Mouse (Mus musculus) right cerebral cortex, postnatal 4 days (tissue): ENCODE results near the gene Serpina12.

Experiments used
- DNase-seq: peaks from one replicate; pipeline ENCODE4 v3.0.0-alpha.2; 2022

Serpina12 gene

DNA sequence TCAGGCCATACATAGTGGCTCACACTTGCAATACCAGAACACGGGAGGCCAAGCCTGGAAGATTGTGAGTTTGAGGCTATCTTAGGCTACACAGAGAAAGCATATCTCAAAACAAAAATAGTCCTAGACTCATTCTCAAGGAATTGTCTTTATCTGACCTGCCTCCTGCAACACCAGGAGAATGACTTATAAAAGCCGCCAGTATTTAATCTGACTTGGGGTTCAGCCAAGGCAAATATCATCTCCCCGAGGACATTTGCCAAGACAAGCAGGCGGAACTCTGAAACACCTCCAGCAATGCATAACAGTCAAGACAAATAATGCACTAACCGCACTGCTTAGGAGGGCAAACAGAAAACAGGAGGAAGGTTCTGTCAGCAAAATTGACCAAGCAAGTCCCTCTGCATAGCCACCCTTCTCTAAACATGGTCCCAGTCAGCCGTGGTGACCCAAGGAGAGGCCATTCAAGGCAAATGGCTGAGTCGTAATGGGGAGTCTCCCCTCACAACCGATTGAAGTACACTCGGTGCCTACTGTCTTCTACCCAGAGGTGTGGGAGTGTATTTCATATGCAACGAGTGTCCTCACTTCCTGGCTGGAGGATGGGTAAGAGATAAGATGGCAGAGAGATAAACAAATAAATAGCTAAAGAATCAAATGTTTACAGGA lies 41.5 kb downstream of the Serpina12 start:
- DNase-seq, result no peak

DNA sequence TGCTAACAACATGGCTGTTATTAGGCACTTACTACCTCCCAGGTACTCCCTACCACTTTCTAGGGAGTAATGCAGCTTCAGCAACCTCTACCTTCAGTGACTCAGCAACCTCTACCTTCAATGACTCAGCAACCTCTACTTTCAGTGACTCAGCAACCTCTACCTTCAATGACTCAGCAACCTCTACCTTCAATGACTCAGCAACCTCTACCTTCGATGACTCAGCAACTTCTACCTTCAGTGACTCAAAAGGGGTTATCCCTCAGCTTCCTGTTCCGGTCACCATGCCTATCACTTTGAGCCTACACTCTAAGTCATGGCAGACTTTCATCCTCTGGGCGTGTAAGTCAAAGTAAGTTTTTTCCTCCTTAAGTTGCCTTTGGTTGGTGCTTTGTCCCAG lies 43.6 kb downstream of the Serpina12 start:
- DNase-seq, result no peak

DNA sequence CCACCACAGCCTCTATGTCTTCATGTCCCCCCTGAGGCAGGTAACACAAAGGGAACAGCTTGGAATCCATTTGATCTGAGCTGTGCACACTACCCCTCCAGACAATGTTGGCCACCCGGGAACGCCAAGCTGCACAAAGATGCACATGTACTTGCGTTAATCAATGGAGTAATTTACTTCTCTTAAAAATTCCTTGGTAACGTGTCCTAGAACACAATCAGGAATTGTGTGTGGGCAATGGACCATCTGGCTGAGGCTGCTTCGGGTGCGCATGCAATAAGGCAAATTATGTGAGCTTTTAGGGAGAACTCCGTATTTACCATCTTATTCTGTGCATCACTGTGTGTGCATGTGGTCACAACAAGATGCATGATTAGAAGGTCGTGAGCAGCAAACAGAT lies 44.6 kb downstream of the Serpina12 start:
- DNase-seq, result no peak

- DNase-seq, result no peak
These were observed 47.7 kb downstream of the Serpina12 start for GRCm38 (mm10) chr12:103996513-103996912.

DNA sequence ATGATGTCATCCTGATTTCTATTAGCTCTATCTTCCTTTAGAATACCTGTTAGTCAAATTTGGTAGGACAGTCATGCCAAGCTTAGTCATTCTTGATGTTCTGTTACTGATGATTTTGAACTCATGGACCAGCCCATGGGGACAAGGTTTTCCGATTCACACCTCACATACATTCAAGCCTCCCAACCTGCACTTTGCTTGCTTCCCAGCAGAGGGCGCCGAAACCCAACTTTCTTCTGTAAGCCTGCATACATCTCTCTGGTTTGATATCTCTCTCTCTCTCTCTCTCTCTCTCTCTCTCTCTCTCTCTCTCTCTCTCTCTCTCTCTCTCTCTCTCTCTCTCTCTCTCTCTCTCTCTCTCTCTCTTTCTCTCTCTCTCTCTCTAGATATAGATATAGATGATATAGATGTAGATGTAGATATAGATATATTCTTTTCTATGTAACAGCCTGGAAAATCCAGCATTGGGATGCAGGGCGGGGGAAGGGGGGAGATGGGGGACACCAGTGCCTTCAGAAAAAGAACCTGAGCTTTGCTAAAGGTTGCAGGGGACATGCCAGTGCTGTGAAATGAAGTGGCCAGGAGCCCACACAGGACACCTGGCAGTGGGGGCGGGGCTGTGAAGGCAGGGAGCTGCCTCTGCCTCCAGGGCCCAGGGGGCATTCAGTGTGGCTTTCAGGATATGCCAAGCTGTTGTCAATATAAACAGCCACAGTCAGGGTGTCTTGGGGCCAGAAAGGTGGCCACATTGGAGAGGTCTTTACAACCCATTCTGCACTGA lies 48.8 kb downstream of the Serpina12 start:
- peak; percentile 80 for DNase-seq

GRCm38 (mm10) chr12:103992945-103993344 lies 51.3 kb downstream of the Serpina12 start:
- no peak for DNase-seq

DNA sequence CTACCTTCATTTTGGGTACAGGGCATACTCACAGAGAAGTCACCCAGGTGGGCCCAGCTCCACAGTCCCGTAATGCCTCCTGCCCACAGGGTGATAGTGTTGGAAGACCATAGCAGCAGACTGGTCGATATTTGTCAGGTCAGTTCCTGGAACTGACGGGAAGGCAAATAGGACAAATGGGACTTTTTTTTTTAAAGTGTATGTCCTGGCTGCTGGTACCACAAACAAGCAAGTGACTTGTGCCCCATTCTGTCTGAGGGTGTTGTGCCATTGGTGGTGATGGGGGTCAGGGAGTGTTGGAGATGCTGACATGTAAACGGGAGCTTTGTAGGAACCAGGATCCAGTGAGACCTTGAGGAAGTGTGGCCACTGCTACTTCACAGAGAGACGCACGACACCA lies 54.4 kb downstream of the Serpina12 start, which contains the start of gene Serpina11:
TSS of gene Serpina11 (minus strand) at position 101 of the 400 bp plus-strand sequence.
- no peak for DNase-seq

GRCm38 (mm10) chr12:103989514-103989767 lies 54.8 kb downstream of the Serpina12 start:
- DNase-seq, result no peak

GRCm38 (mm10) chr12:103988754-103989513 lies 55.3 kb downstream of the Serpina12 start:
- no peak for DNase-seq

- DNase-seq, result no peak
These were observed 58.4 kb downstream of the Serpina12 start for GRCm38 (mm10) chr12:103985868-103986267.

- peak; percentile 81 for DNase-seq
These were observed 59.3 kb downstream of the Serpina12 start for GRCm38 (mm10) chr12:103984935-103985334.

GRCm38 (mm10) chr12:103981646-103982360 lies 62.4 kb downstream of the Serpina12 start:
- no peak for DNase-seq
